Mouse (Mus musculus) yolk sac, embryonic 10.5 days (tissue): Measurements from ENCODE around the gene Cryl1.

Experiments used
- DNase-seq: peaks from one replicate; pipeline ENCODE4 v3.0.0-alpha.2; 2017; ENCODE audit warnings: low spot score

Gene Cryl1

GRCm38 (mm10) chr14:57230264-57231015 lies 167.9 kb downstream of the Cryl1 start:
- no peak for DNase-seq
